Comparison of ENCODE assay signal across 20 mouse cellular contexts in genomic region chr8:46007050-46007672, GRCm38 (mm10). TPM values are rescaled to one million over a fixed set of nuclear protein-coding genes. Genes with fewer than 3 reads are reported as not detected.
DNase-seq lines count a peak whose midpoint lies in the region; ATAC-seq and TF ChIP-seq lines count a peak whose summit lies in the region.
"Had no signal": no experiment of that assay in that cellular context is flagged by ENCODE, and none has a peak within 500 bp of the region (broad histone marks: within the 10 kb centered on the region; RNA-seq: fewer than 3 reads in every experiment).

No protein-coding gene starts in this region.

- peak overlapping the region; percentile 18; the same call in 1 of the 2 replicates for H3K27ac ChIP-seq in embryonic fibroblast, embryonic 13.5 days (ENCODE audit: insufficient read depth, low read length)
- peak overlapping the region; percentile 80 for H3K27ac ChIP-seq in intestine, postnatal 0 days (ENCODE audit: low read depth, low read length)
- 0 out of 2 replicates have a peak overlapping the region, but pooled peaks have one; percentile 2 for H3K27ac ChIP-seq in stomach, embryonic 16.5 days (ENCODE audit: low read length)
- H3K27ac ChIP-seq: embryonic facial prominence, embryonic 10.5 days; forebrain, embryonic 10.5 days; heart, embryonic 10.5 days; hindbrain, embryonic 12.5 days; hindbrain, postnatal 0 days had no signal

- H3K9me3 ChIP-seq in intestine, postnatal 0 days (ENCODE audit: control insufficient read depth), result no peaks in the 10 kb centered on the region
- H3K9me3 ChIP-seq in stomach, embryonic 16.5 days (replicated peaks; ENCODE audit: control insufficient read depth, low read length), result no peaks in the 10 kb centered on the region
- H3K9me3 ChIP-seq: embryonic facial prominence, embryonic 10.5 days; forebrain, embryonic 10.5 days; heart, embryonic 10.5 days; hindbrain, embryonic 12.5 days had no signal

- TF ChIP-seq CTCF in embryonic fibroblast, embryonic 13.5 days (IDR thresholded peaks at IDR 0.05; ENCODE audit: borderline replicate concordance, insufficient read depth, low read length), result no peak
- no peak for TF ChIP-seq CTCF in intestine, postnatal 0 days (IDR thresholded peaks at IDR 0.05; ENCODE audit: low read depth)

- peak; percentile 86 for ATAC-seq in intestine, postnatal 0 days
- ATAC-seq in stomach, embryonic 16.5 days (ENCODE audit: insufficient read depth, low FRiP score), result no peak
- ATAC-seq: forebrain, embryonic 14.5 days; hindbrain, postnatal 0 days had no signal

- H3K27me3 ChIP-seq in intestine, postnatal 0 days (replicated peaks; ENCODE audit: control insufficient read depth, insufficient read depth, low read length), result no peaks in the 10 kb centered on the region
- H3K27me3 ChIP-seq in stomach, embryonic 16.5 days (ENCODE audit: control insufficient read depth, insufficient read depth, low read length), result no peaks in the 10 kb centered on the region
- H3K27me3 ChIP-seq: hindbrain, embryonic 12.5 days had no signal

- no peak overlapping the region for H3K9ac ChIP-seq in intestine, postnatal 0 days (ENCODE audit: low read depth, low read length)
- H3K9ac ChIP-seq in stomach, embryonic 16.5 days (ENCODE audit: low read length), result no peak overlapping the region
- H3K9ac ChIP-seq: hindbrain, embryonic 12.5 days had no signal

- no peak overlapping the region; the same call in 1 of the 2 replicates for H3K4me2 ChIP-seq in intestine, postnatal 0 days (replicated peaks; ENCODE audit: low read depth)
- H3K4me2 ChIP-seq in stomach, embryonic 16.5 days (ENCODE audit: low read depth, low read length), result no peak overlapping the region
- H3K4me2 ChIP-seq: hindbrain, embryonic 12.5 days had no signal

- peak; percentile 47 for DNase-seq in 3T3-L1 (ENCODE audit: low read depth, low spot score)
- DNase-seq in adrenal gland, adult 18-20 months (ENCODE audit: low spot score in 2 of 2), result no peak
- no peak for DNase-seq in thymus, postnatal 25 days
- DNase-seq in frontal cortex, postnatal 25 days (ENCODE audit: low spot score in 2 of 2), result no peak
- DNase-seq: adrenal gland, postnatal 10 days; cerebellum, adult 18-20 months; cerebellum, adult 9-11 months; heart, adult 18-20 months; heart, postnatal 10 days; heart, postnatal 4 days had no signal

- no peak overlapping the region for H3K4me3 ChIP-seq in embryonic fibroblast, embryonic 13.5 days (ENCODE audit: insufficient read depth, low read length)
- no peak overlapping the region for H3K4me3 ChIP-seq in intestine, postnatal 0 days (ENCODE audit: low read depth, low read length)
- H3K4me3 ChIP-seq in stomach, embryonic 16.5 days (replicated peaks; ENCODE audit: low read length), result no peak overlapping the region
- H3K4me3 ChIP-seq: embryonic facial prominence, embryonic 10.5 days; erythroblast, embryonic 14.5 days; forebrain, embryonic 10.5 days; heart, embryonic 10.5 days; hindbrain, embryonic 12.5 days had no signal

- no peaks in the 10 kb centered on the region for H3K36me3 ChIP-seq in intestine, postnatal 0 days (ENCODE audit: control insufficient read depth, insufficient read depth)
- H3K36me3 ChIP-seq in stomach, embryonic 16.5 days (ENCODE audit: control insufficient read depth, insufficient read depth, low read length), result no peaks in the 10 kb centered on the region
- H3K36me3 ChIP-seq: embryonic facial prominence, embryonic 10.5 days; forebrain, embryonic 10.5 days; heart, embryonic 10.5 days; hindbrain, embryonic 12.5 days had no signal

- peaks cover 17% of the 10 kb centered on the region; the same call in 1 of the 2 replicates for H3K4me1 ChIP-seq in embryonic fibroblast, embryonic 13.5 days (ENCODE audit: control insufficient read depth, insufficient read depth, low read length)
- peaks cover 16% of the 10 kb centered on the region for H3K4me1 ChIP-seq in intestine, postnatal 0 days (replicated peaks; ENCODE audit: control insufficient read depth, insufficient read depth, low read length)
- H3K4me1 ChIP-seq in stomach, embryonic 16.5 days (ENCODE audit: control insufficient read depth, insufficient read depth, low read length), result peaks cover 6% of the 10 kb centered on the region; the same call in 1 of the 2 replicates

- WGBS in intestine, postnatal 0 days, result 10% methylated on average over 3 of the region's 3 CpGs
- 41% methylated on average over 3 of the region's 3 CpGs for WGBS in stomach, embryonic 16.5 days

- no peak for TF ChIP-seq POLR2A in embryonic fibroblast, embryonic 13.5 days (IDR thresholded peaks at IDR 0.05; ENCODE audit: low read depth, low read length)

RNA-seq across cellular contexts. Expression of gene Ankrd37, which starts 1.7 kb away (rescaled TPM):
- 3.3 and 4.2 TPM in 2 replicates for polyA plus RNA-seq in embryonic fibroblast, embryonic 13.5 days (2011; ENCODE audit: insufficient read length, low read depth, missing spikeins)
- 18.0 and 32.7 TPM in 2 replicates for polyA plus RNA-seq in intestine, postnatal 0 days (2015; fragmentation: Nextera tagmentation; extraction: Ambion mirVana)
- polyA plus RNA-seq in stomach, embryonic 16.5 days (2015; fragmentation: Nextera tagmentation; extraction: Ambion mirVana), result 27.1 and 41.3 TPM in 2 replicates
- 1 to 10 TPM; 1.2 to 1.5 TPM for total RNA-seq in adrenal gland, adult 18-20 months (2021)

RNA-seq across cellular contexts. Expression of gene Lrp2bp, which starts 8.1 kb away (rescaled TPM):
- 0.23 and 0.38 TPM in 2 replicates for polyA plus RNA-seq in embryonic fibroblast, embryonic 13.5 days (2011; ENCODE audit: insufficient read length, low read depth, missing spikeins)
- polyA plus RNA-seq in intestine, postnatal 0 days (2015; fragmentation: Nextera tagmentation; extraction: Ambion mirVana), result 0.44 and 0.54 TPM in 2 replicates
- polyA plus RNA-seq in stomach, embryonic 16.5 days (2015; fragmentation: Nextera tagmentation; extraction: Ambion mirVana), result 0.37 and 0.71 TPM in 2 replicates
- total RNA-seq in adrenal gland, adult 18-20 months (2021), result not detected
- polyA plus RNA-seq: erythroblast, embryonic 14.5 days had no signal

RNA-seq across cellular contexts. Expression of gene Ufsp2, which starts 31.8 kb away (rescaled TPM):
- polyA plus RNA-seq in embryonic fibroblast, embryonic 13.5 days (2011; ENCODE audit: insufficient read length, low read depth, missing spikeins), result 75.3 and 87.8 TPM in 2 replicates
- polyA plus RNA-seq in intestine, postnatal 0 days (2015; fragmentation: Nextera tagmentation; extraction: Ambion mirVana), result 94.2 and 97.2 TPM in 2 replicates
- 91.4 and 93.6 TPM in 2 replicates for polyA plus RNA-seq in stomach, embryonic 16.5 days (2015; fragmentation: Nextera tagmentation; extraction: Ambion mirVana)
- total RNA-seq in adrenal gland, adult 18-20 months (2021), result 10 to 100 TPM; 44.6 to 59.5 TPM

RNA-seq across cellular contexts. Expression of gene 1700029J07Rik, which starts 32.1 kb away (rescaled TPM):
- polyA plus RNA-seq in embryonic fibroblast, embryonic 13.5 days (2011; ENCODE audit: insufficient read length, low read depth, missing spikeins), result 1.3 and 2.6 TPM in 2 replicates
- 0.31 and 0.70 TPM in 2 replicates for polyA plus RNA-seq in intestine, postnatal 0 days (2015; fragmentation: Nextera tagmentation; extraction: Ambion mirVana)
- 4.1 and 4.2 TPM in 2 replicates for polyA plus RNA-seq in stomach, embryonic 16.5 days (2015; fragmentation: Nextera tagmentation; extraction: Ambion mirVana)
- 1 to 10 TPM; 2.4 to 2.7 TPM for total RNA-seq in adrenal gland, adult 18-20 months (2021)
- polyA plus RNA-seq: erythroblast, embryonic 14.5 days had no signal

Comparison
In these comparisons a context has a peak if more than half of its experiments do, and no peak if none do; other contexts are left out.
1. H3K27ac ChIP-seq: peak in every context shown above with its lines; median percentile 80 in intestine, postnatal 0 days; 18 in embryonic fibroblast, embryonic 13.5 days; 2 in stomach, embryonic 16.5 days.